Mouse (Mus musculus): ENCODE results near the gene Slc28a3.

Slc28a3 gene

DNA sequence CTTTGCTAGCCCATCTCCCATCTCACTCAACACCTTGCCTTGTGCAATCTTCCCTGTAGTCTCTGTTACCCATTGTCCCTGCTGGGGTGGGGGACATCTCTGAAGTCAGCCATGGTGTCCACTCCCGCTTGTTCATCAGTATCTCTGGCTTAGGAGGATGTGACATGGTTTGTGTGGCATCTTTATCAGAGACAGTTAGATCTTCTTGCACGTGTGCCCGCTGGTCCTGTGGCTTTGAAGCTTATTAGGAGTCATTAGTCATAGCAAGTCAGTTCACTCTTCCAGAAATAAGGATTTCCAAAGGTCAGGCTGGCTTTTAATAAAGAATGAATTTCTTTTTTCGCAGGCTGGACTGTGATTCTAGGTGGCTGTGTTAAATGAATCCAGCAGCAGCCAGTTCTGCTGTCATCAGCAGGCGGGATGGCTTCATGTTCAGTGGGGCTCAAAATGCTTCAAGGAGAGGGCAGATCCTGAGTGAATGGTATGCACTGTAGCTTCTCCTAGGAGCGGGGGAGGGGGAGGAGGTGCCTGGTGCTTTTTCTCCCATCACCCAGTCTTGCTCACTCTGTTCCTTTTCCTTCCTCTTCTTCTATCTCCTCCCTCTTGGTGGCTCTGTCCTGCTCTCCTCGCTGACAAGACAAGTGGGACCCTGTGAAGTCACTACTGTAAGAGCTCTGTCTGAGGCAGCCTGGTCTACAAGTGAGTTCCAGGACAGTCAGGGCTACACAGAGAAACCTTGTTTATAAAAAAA lies 89.9 kb downstream of the Slc28a3 start:
- DNase-seq = no peak

DNA sequence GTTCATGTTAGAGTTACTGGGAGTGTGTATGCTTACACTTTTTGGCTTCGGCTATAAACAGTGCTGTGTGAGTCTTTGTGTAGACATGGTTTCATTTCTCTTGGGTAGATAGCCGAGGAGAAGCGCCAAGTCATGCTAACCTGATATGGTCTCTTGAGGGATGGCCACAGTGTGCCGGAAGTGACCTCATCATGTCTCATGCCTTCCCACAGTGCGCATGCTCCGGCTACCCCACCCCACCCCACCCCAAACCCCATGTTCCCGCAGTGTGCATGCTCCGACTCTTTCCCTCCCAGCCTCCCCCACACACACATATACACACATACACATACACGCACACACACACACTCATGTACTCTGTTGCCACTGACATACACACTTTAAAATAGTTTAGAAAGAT lies 90.6 kb downstream of the Slc28a3 start:
- DNase-seq = no peak

DNA sequence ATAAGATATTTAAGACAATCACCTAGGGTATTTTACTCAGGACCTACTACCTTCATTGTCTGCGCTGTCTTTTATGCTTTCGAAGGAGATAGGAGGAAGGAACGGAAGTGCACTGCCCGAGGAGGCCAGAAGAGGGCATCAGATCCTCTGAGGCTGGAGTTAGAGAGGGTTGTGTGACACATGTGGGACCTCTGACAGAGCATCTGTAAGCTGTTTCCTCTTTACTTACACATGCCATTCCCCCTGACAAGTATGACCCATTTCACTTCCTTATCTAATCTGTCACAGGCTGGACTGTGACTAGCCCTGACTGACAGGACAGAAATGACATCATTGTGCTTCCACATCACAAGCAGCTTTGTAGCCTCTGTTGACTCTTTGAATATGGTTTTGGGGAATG lies 94.4 kb downstream of the Slc28a3 start:
- no peak for DNase-seq

DNA sequence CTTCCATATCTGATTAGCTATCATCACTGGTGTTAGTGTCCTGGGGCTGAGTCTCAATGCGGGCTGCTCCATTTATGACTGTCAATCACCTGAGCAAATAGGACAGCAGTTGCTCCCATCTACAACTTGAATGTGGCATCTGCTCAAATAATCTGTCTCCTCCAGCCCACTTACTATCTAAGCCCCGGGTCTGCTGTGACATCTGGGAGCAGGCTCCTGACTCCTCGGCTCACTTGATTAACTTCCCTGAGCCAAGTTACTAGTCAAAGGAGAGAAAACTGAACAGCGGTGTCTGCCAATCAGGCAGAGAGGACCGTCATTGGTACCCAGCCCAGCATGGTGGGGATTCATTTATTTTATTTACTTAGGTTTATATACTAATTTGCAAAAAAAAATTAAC lies 95.0 kb downstream of the Slc28a3 start:
- no peak for DNase-seq

DNA sequence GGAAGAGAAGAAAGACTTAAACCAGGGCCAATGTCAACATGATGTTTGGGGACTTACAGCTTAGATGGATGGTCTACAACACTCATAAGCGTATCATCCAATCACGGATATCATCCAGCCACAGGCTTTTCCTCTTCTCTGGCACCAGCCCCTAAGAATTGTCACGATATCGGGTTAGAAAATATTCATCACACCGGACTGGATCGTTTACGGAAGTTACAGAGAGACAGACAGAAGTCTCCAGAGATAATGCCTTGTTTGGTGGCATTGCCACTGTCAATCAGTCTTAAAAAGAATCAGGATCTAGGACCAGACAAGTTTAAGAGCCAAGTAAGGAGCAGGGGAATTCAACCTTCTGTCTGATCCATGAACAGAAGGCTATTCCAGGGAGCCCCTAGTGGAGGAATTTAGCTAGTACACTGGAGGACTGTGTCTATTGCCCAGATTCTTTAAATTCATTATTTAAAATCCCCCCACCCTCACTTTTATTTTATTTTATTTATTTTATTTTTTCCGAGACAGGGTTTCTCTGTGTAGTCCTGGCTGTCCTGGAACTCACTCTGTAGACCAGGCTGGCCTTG lies 96.4 kb downstream of the Slc28a3 start:
- no peak for DNase-seq

- DNase-seq = no peak
Observed at GRCm38 (mm10) chr13:58511926-58512325, 98.8 kb downstream of the Slc28a3 start.

DNA sequence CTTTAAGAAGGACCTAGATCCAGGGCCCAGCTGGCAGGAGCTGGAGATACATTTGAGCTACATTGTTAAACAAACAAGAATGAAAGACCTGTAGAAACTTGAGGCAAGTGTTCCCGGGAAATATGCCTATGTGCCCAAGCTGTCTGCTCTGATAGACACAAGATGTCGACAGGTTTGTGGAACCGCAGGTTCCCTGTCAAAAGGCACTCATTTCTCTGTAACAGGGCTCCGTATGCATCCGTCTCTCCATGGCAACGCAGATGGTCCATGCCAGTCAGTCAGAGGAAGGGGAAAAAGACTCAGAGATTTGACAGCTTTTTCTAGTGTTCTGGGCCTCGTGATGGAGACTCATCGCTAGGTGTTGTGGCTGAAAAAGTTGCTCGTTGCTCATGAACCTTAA lies 99.4 kb downstream of the Slc28a3 start:
- DNase-seq = no peak

GRCm38 (mm10) chr13:58509241-58509640 lies 101.4 kb downstream of the Slc28a3 start:
- DNase-seq = no peak

DNA sequence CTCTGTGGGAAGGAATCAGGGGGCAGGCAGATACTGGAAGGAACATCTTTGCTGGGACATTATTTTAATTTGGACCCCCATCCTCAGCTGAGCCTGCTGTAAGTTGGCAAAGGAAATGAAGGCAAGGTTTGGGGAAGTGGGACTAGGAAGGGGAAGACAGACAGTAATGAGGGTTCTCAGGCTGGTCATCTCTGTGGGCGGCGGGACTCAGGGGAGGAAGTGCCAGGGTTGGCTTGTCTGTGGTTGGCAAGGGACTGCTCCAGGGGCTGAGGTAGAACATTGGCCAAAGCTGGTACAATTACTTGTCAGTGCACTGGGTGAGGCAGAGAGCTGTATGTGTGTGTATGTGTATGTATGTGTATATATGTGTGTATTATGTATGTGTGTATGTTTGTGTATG lies 107.1 kb downstream of the Slc28a3 start:
- no peak for DNase-seq

DNA sequence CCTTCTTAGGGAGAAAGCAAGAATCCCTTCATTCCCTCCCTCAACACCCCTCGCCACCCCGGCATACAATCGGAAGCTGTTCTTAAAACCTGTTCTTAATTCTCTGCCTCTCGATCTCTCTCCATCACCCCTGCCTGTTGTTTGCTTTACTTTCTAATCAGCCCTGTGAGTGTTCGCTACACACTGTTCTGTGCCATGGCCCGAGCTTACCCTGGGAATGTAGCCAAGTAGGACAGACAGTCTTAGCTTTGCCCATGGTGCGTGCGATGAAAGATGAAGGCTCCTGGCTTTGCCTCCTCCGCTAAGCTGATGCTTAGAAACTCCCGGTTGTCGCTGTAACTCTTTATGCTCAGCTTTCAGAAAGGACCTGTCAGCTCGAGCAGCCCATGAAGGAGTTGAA lies 112.9 kb downstream of the Slc28a3 start:
- DNase-seq = no peak

All from cerebellum, adult 9-11 months (tissue).